Mouse (Mus musculus) hindbrain, embryonic 13.5 days (tissue): ENCODE measurements around the gene Zfp36l2. TPM values are rescaled to one million over a fixed set of nuclear protein-coding genes. Genes with fewer than 3 reads are reported as not detected.
"Not testable (repeated sequence)": the region's sequence is repeated elsewhere in the genome, so short reads cannot be mapped to it uniquely, and the experiment has no call there.

Experiments used
- ATAC-seq: fragments of 200-750 bp; cut with Nextera tagmentation; 2 replicates; pipeline ENCODE4 v1.8.0; 2017; ENCODE audit warnings: moderate TSS enrichment; ENCODE audit not compliant: low FRiP score
- H3K27ac ChIP-seq: fragments of 300-500 bp; sonication (generic); 2 replicates; pipeline ENCODE4 v1.5.1; 2015; ENCODE audit warnings: inconsistent platforms, mild to moderate bottlenecking, moderate library complexity
- H3K27me3 ChIP-seq: fragments of 300-500 bp; sonication (generic); 2 replicates; pipeline ENCODE4 v1.6.1; 2015; ENCODE audit warnings: mild to moderate bottlenecking, inconsistent platforms
- H3K36me3 ChIP-seq: fragments of 300-500 bp; sonication (generic); 2 replicates; pipeline ENCODE4 v1.6.1; 2015; ENCODE audit warnings: mild to moderate bottlenecking, inconsistent platforms
- H3K4me1 ChIP-seq: fragments of 300-500 bp; sonication (generic); replicated peaks from 2 replicates; pipeline ENCODE4 v1.6.1; 2015; ENCODE audit warnings: inconsistent platforms
- H3K4me2 ChIP-seq: fragments of 300-500 bp; sonication (generic); 2 replicates; pipeline ENCODE4 v1.6.1; 2015; ENCODE audit warnings: inconsistent platforms, mild to moderate bottlenecking, moderate library complexity
- H3K4me3 ChIP-seq: fragments of 300-500 bp; sonication (generic); 2 replicates; pipeline ENCODE4 v1.5.1; 2015; ENCODE audit warnings: mild to moderate bottlenecking, inconsistent platforms
- H3K9ac ChIP-seq: fragments of 300-500 bp; sonication (generic); 2 replicates; pipeline ENCODE4 v1.6.1; 2015; ENCODE audit warnings: mild to moderate bottlenecking, inconsistent platforms
- H3K9me3 ChIP-seq: fragments of 300-500 bp; sonication (generic); 2 replicates; pipeline ENCODE4 v1.6.1; 2016; ENCODE audit warnings: inconsistent platforms
- WGBS: fragments of 180-500 bp; shearing (Covaris S2); methylation state at CpG from one replicate; pipeline ENCODE4 v1.1.7; 2015; 5-methylcytosine and 5-hydroxymethylcytosine counted together
- polyA plus RNA-seq: library from polyadenylated mRNA; unstranded; fragments of >200 nt; fragmentation: Nextera tagmentation; extraction: Ambion mirVana; gene quantifications from 2 replicates; pipeline ENCODE4 v1.2.1, GENCODE M21; 2015

The Zfp36l2 gene
- polyA plus RNA-seq, 1 experiment from 2014 or later = 5.1 TPM

DNA sequence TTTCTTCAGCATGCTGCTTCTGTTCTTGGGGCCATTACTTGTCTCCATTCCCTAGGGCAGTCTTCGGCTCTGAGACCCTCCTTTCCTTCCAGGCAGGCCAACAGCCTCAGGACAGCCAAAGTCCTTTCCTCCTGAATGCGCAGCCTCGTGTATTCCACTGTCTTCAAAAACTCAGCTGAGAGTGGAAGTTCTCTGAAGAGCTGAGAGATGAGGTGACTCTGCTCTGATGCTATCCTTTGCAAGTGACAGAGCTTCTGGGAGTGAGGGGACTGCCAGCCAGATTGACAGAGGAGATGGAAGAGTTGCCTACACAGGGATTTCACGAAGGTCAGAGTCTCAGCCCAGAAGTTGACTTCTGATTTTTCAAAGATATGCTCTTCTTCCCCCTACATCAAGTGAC, 4.2 kb upstream of the Zfp36l2 start:
- Histone ChIP-seq H3K27ac (no peak overlapping the region), H3K4me1 (peaks cover 18% of the 10 kb centered on the region), H3K4me3 (no peak overlapping the region), H3K9me3 (no peaks in the 10 kb centered on the region), H3K4me2 (no peak overlapping the region), H3K27me3 (peaks cover 11% of the 10 kb centered on the region), H3K9ac (no peak overlapping the region), H3K36me3 (peaks cover 13% of the 10 kb centered on the region)
- WGBS = 91% methylated on average over 4 of the region's 4 CpGs
- ATAC-seq = no peak

DNA sequence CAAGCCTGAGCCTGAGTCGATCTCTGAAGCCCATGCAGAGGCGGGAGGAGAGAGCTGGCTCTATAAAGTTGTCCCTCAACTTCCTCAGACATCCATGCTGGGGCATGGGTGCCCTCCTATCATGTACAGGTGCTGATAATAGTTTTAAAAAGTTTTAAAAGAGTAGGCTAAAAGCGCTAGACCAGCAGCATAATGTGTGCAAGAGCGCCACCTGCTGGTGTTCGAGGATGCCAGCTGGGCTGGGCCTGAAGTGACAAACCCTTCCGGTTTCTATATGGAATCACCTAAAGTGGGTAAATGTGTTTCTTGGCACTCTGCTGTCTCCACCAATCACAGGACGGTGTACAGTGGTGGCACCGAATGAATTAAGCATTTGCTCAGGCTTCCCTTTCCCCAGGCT, 3.1 kb upstream of the Zfp36l2 start:
- H3K4me2 ChIP-seq = no peak overlapping the region

DNA sequence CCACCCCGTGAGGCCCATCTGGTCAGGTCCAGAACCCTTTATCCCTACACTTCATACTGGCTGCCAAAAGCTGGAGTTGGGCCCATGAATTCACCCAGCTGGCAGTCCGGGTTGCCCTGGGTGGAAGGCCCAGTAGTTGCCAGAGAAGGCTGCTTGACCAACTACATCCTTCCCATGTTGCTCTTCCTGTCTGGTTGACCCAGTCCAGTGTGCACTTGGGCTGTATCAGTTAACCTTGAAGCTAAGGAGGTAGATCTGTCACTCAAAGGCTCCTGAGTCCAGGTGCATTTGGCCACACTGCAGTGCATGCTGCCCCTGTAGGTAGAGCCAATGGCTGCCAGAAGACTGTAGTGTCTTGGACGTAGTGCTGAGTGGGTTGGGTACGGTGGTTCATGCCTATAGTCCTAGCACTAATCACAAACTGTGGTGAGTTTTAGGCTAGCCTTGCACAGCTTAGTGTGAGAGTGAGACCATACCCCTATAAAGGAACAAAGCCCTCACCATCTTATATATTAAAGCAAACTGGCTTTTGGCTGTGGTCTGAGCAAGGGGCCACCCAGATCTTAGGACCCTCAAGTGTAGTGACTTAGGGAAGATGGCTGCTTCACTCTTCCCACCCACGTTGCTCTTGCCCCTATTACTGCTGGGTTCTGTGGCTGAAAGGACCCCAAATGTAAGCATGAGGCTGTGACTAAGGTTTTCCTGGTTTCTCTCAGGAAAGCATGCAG, 1.5 kb upstream of the Zfp36l2 start:
- Histone ChIP-seq H3K9ac (peak overlapping the region; percentile 70; the same call in 1 of the 2 replicates), H3K4me1 (peaks cover 33% of the 10 kb centered on the region), H3K27me3 (peaks cover 30% of the 10 kb centered on the region), H3K27ac (peak overlapping the region; percentile 85), H3K4me2 (peak overlapping the region; percentile 89), H3K4me3 (no peak overlapping the region), H3K9me3 (no peaks in the 10 kb centered on the region), H3K36me3 (peaks cover 13% of the 10 kb centered on the region)
- WGBS = 76% methylated on average over 5 of the region's 5 CpGs
- ATAC-seq = no peak

More for the DNA sequence above, 3.1 kb upstream of the Zfp36l2 start:
- Histone ChIP-seq H3K4me3 (no peak overlapping the region), H3K27ac (no peak overlapping the region), H3K9ac (no peak overlapping the region), H3K9me3 (no peaks in the 10 kb centered on the region), H3K4me1 (peaks cover 28% of the 10 kb centered on the region), H3K27me3 (peaks cover 21% of the 10 kb centered on the region), H3K36me3 (peaks cover 13% of the 10 kb centered on the region)
- 30% methylated on average over 8 of the region's 8 CpGs for whole genome bisulfite sequencing
- no peak for ATAC-seq

DNA sequence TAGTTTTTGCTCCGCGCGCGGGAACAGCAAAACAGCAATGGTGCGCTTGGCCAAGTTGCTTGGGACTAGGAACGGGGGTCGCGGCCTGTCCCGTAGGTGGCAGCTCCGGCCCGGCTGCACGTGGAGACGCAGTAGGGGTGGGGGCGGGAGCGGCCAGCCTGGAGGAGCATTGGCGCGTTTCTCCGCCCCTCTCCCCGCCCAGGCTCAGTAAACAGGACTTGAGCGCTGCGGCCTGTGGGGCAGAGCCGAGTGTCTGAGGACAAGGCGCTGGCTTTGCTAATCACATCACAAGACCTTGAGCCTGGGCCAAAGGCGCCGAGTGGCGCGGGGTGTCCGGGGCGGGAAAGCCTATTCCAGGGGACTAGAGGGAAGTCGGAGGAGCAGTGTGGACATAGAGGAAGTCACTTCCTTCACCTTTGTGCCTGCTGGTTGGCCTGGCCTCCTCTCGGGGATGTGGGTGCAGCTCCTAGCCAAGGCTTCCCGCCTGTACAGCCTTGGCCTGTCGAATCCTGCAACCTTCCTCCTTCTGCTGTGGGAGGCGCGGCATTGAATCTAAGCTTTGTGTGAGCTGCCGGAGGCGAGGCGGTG, 721 bp upstream of the Zfp36l2 start:
- peak; percentile 74 for ATAC-seq
- WGBS = under 1% methylated on average over 37 of the region's 38 CpGs
- peaks cover 13% of the 10 kb centered on the region for H3K36me3 ChIP-seq
- H3K9ac ChIP-seq = peak overlapping the region; percentile 70
- H3K4me1 ChIP-seq = peaks cover 34% of the 10 kb centered on the region
- peaks cover 32% of the 10 kb centered on the region for H3K27me3 ChIP-seq
- peak overlapping the region; percentile 56 for H3K4me3 ChIP-seq
- peak overlapping the region; percentile 89 for H3K4me2 ChIP-seq
- H3K27ac ChIP-seq = peak overlapping the region; percentile 85
- no peaks in the 10 kb centered on the region for H3K9me3 ChIP-seq

DNA sequence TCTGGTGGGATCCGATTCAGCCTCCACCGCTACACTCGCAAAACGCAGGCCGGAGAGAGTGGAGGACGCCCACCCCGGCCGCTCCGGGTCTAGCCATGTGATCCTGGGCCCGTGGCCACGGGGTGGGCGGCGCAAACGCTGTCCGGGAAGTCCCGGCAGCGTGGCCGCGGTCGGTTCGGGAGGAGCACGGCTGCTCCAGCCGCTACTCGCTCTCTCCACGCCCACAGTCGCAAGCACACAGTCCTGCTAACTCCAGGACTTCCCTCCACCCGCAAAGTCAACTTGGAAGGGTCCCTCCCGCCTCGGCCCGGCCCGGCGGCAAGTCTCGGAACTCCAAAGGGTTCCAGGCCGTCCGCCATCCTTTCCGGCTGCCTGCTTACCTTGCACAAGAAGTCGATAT, 483 bp downstream of the Zfp36l2 start:
- Histone ChIP-seq H3K4me3 (peak overlapping the region; percentile 56), H3K9ac (peak overlapping the region; percentile 82), H3K27ac (peak overlapping the region; percentile 85), H3K27me3 (peaks cover 35% of the 10 kb centered on the region), H3K4me1 (peaks cover 41% of the 10 kb centered on the region), H3K4me2 (peak overlapping the region; percentile 89)
- not testable (repeated sequence) for H3K36me3 ChIP-seq, H3K9me3 ChIP-seq
- WGBS = 0% methylated on average over 9 of the region's 37 CpGs
- ATAC-seq = peak; percentile 43

DNA sequence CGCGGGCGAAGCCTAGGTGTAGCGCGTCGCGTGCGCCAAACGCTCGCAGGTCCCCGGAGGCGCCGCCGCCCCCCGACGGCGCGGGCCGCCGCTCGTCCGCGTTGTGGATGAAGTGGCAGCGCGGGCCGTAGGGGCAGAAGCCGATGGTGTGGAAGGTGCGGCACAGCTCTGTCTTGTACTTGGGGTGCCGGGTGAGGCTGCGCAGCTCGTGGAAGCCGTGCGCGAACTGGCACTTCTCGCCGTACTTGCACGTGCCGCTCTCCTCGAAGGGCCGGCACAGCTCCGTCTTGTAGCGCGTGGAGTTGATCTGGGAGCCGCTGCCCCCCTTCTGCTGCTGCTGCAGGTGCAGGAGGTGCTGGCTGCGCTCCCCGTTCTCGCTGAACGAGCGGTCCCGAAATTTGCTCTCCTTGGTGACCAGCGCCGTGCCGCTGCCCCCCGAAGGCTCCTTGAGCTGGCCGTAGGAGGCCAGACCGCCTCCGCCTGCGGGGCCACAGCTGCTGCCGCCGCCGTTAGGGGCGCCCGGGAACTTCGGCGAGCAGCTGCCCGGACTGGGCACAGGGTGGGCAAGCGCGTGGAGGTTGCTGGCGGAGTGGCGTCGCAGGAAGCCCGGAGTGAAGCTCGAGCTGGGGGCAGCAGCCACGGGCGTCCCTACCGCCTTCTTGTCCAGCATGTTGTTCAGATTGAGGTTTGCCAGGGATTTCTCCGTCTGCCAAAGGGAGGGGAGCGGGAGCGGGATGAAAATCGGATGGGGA, 1.1 kb downstream of the Zfp36l2 start:
- peak overlapping the region; percentile 55 for H3K4me3 ChIP-seq
- H3K27me3 ChIP-seq = peaks cover 41% of the 10 kb centered on the region
- ATAC-seq = no peak
- peaks cover 43% of the 10 kb centered on the region for H3K4me1 ChIP-seq
- peaks cover 3% of the 10 kb centered on the region for H3K36me3 ChIP-seq
- no peaks in the 10 kb centered on the region for H3K9me3 ChIP-seq
- H3K9ac ChIP-seq = peak overlapping the region; percentile 82
- H3K4me2 ChIP-seq = peak overlapping the region; percentile 55
- H3K27ac ChIP-seq = peak overlapping the region; percentile 82
- under 1% methylated on average over 80 of the region's 80 CpGs for WGBS

DNA sequence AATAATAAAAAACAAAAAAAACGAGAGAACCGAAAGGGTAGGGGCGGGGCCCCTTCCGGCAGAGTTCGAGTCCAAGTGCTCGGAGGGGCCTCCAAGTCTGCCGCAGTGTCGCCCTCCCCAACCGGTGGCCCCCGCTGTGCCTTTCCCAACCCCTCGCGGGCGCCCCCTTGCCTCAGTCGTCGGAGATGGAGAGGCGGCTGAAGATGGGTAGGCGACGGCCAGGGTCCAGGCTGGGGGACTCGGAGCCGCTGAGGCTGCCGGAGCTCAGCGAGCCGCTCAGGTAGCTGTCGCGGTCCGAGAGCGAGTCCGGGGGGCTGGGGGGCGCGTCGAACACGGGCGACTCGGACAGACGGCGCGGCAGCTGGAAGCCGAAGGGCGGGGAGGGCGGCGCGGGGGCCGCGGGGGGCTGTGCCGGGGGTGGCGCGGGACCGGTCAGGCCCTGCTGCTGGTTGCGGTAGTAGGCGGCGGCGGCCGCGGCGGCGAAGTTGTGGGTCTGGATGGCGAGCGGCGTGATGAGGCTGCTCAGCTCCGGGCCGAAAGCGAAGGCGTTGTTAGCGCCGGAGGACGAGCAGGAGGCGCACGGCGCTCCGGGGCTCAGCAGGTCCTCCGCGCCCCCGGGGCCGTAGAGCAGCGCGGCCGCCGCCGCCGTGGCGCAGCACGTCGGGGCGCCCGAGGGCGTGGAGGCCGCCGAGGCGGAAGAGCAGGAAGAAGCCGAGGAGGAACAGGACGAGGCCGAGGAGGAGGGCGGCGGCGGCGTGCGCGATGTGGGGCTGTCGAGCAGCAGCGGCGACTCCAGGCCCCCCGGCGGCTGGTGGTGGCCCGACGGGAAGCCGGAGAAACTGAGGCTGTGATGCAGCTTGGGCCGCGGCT, 1.9 kb downstream of the Zfp36l2 start:
- ATAC-seq = no peak
- peaks cover 41% of the 10 kb centered on the region for H3K27me3 ChIP-seq
- under 1% methylated on average over 107 of the region's 108 CpGs for WGBS

DNA sequence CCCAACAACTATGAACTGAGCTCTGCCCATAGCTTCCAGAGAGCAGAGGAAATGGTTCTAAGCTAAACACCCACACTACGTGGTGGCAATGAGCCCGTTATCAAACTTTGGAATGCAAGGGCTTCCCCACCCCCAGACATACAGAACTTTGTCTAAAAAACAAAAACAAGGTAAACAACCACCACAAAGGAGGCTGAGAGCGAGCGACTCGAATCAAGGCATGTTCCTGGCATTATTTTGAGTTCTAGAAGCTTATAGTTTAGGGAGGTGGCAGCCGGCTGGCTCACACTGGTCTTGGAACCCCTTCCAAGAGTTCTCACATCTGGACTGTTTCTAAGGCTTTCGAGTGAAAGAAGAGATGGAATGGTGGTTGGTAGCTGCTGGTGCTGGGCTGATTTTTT, 2.7 kb downstream of the Zfp36l2 start:
- Histone ChIP-seq H3K9ac (peak overlapping the region; percentile 82), H3K4me1 (peaks cover 46% of the 10 kb centered on the region), H3K36me3 (no peaks in the 10 kb centered on the region), H3K9me3 (no peaks in the 10 kb centered on the region), H3K27ac (peak overlapping the region; percentile 82; the same call in 1 of the 2 replicates), H3K4me2 (peak overlapping the region; percentile 55), H3K27me3 (peaks cover 41% of the 10 kb centered on the region), H3K4me3 (peak overlapping the region; percentile 55)
- no peak for ATAC-seq
- WGBS = 6% methylated on average over 7 of the region's 7 CpGs

More for the DNA sequence above, 1.9 kb downstream of the Zfp36l2 start:
- Histone ChIP-seq H3K36me3 (no peaks in the 10 kb centered on the region), H3K9ac (peak overlapping the region; percentile 82), H3K27ac (peak overlapping the region; percentile 82), H3K4me1 (peaks cover 43% of the 10 kb centered on the region), H3K9me3 (no peaks in the 10 kb centered on the region), H3K4me3 (peak overlapping the region; percentile 55), H3K4me2 (peak overlapping the region; percentile 55)

DNA sequence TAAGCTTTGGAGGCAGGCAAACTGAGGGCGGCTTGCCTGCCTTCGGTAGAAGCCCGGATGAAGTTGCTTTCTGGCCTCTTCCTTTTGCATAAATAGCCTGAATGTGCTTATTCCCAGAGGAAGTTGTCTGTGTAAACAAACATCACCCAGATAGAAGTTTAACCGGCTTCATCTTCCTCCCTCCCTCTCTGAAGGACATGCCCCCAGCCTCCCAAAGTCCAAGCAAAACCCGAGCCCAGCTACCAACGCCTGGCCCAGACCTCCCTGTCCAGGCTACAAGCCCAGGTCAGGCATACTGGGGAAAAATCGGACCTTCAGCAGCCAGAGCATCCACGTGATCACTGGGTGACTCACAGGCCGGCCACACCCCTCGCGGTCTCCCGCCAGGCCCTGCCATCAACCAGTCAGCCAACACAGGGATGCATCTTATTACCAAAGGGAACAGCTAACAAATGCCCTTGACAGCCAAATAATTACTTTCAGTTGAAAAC, 4.4 kb downstream of the Zfp36l2 start:
- Histone ChIP-seq H3K9ac (0 out of 2 replicates have a peak overlapping the region, but pooled peaks have one; percentile 46), H3K4me1 (peaks cover 33% of the 10 kb centered on the region), H3K36me3 (no peaks in the 10 kb centered on the region), H3K27me3 (peaks cover 31% of the 10 kb centered on the region), H3K4me2 (peak overlapping the region; percentile 46), H3K27ac (peak overlapping the region; percentile 55; the same call in 1 of the 2 replicates), H3K9me3 (no peaks in the 10 kb centered on the region), H3K4me3 (peak overlapping the region; percentile 24)
- no peak for ATAC-seq
- 2% methylated on average over 12 of the region's 12 CpGs for WGBS

DNA sequence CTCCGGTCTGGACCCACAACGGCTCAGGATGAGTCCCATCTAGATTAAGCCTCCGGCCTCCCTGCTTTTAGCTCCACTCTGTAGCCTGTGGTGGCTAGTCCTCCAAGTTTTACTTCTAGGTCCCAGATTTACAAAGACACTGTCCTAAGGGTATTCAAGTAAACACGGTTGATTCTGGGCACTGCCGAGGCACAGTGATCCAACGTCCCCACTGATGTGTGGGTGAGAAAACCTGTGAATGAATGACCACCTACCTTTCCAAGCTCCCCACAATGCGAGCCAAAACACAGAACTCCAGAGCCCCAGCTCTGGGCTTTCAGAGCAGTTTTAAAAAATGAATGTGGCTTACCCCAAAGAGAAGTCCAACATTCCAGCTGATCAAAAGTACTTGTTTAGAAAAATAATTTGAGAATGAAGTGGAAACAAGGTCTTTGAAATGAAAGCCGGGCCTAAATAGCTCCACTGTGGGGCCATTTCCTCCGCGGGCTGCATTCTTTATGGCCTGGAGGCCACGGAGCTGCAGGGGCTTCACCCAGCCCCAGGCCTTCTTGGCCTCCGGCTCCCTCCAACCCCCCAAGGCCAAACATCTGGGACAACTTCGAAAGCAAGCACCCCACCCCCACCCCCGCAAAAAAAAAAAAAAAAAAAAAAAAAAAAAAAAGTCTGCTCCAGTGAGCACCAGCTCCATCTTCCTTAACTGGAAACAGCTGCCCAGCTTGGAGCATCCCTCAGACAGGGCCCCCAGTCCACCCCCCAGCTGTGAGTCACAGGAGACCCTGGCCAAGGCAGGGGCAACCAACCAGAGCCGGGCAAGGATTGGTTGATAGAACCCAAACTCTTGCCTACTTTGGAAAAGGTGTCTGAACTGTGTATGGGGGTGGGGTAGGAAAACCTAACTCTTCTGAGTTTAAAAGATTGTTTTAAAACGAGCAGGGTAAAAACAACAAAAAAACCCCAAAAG, 5.2 kb downstream of the Zfp36l2 start:
- Histone ChIP-seq H3K27ac (peak overlapping the region; percentile 69), H3K4me1 (peaks cover 30% of the 10 kb centered on the region), H3K27me3 (peaks cover 31% of the 10 kb centered on the region), H3K36me3 (no peaks in the 10 kb centered on the region), H3K4me3 (no peak overlapping the region), H3K9me3 (no peaks in the 10 kb centered on the region), H3K9ac (no peak overlapping the region), H3K4me2 (peak overlapping the region; percentile 46)
- 32% methylated on average over 16 of the region's 16 CpGs for WGBS
- no peak for ATAC-seq
